Mouse (Mus musculus) cerebellum, adult 2 months (tissue): ENCODE measurements around the gene Tsks.

Source experiments
- CTCF ChIP-seq: fragments of 200-500 bp; IDR thresholded peaks from 2 replicates; pipeline ENCODE4 v1.5.1; 2011; ENCODE audit warnings: low read depth, mild to moderate bottlenecking, control low read depth, low read length, moderate library complexity, borderline replicate concordance; ENCODE audit not compliant: insufficient read depth
- POLR2A ChIP-seq: fragments of 200-500 bp; IDR thresholded peaks from 2 replicates; pipeline ENCODE4 v1.6.1; 2011; ENCODE audit warnings: low read length, control low read depth, borderline replicate concordance; ENCODE audit not compliant: insufficient read depth

- TF ChIP-seq CTCF: no peak
- TF ChIP-seq POLR2A: no peak
Observed at GRCm38 (mm10) chr7:44938680-44939079, 4.3 kb upstream of the Tsks start.
